Mouse (Mus musculus): ENCODE measurements around the gene RPS10-NUDT3.
A peak's percentile ranks its signal among the peaks of the same experiment; 100 is the strongest.
"Not testable (repeated sequence)": the region's sequence is repeated elsewhere in the genome, so short reads cannot be mapped to it uniquely, and the experiment has no call there.

The RPS10-NUDT3 gene

GRCm38 (mm10) chr17:27642491-27643062 is 7.6 kb upstream of the RPS10-NUDT3 start:
- no peak for DNase-seq (ENCODE audit: low spot score)

GRCm38 (mm10) chr17:27639851-27640250 is 4.8 kb upstream of the RPS10-NUDT3 start:
- DNase-seq (ENCODE audit: low spot score): not testable (repeated sequence)

DNA sequence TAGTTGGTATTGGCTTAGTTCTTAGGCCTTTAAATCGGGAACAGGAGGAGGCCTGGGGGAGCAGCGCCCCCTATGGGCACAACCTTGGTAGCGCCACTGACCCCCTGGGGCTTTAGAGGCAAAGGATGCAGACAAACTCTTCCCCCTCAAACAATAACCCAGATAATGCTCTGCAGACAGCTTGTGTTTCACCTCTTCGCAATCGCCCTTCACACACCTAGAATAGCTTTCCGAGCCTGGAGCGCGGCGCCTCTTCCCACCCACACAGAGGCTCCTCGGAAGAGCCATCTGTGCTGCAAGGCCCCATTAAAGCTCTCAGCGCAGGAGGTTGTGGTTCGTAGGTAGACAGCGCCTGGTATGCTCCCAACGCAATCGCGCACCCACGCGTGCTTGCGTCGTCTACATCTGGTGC is 3.9 kb upstream of the RPS10-NUDT3 start:
- no peak for DNase-seq (ENCODE audit: low spot score)

DNA sequence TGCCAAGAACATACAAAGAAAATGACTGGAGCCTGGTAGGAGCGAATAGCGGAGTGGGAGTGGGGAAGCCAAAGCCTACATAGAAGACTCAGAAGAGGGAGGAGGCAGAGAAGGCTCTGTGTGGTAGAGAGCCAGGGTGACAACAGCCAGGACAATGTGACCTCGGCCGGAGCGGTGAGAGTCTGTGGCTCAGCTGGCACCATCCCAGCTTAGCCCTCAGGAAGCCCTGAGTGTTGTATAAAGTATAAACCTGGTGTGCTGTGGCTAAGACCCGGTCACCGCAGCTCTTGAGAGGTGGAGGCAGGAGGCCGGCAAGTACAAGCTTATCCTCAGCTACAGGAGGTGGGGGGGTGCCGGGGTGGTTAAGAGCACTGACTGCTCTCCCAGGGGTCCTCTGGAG is 2.3 kb upstream of the RPS10-NUDT3 start:
- DNase-seq (ENCODE audit: low spot score): no peak

GRCm38 (mm10) chr17:27636132-27637020 is 1.4 kb upstream of the RPS10-NUDT3 start, which contains the start of gene Rps10:
Gene Rps10 (minus strand): TSS chr17:27636669.
- DNase-seq (ENCODE audit: low spot score): peak; percentile 61

DNA sequence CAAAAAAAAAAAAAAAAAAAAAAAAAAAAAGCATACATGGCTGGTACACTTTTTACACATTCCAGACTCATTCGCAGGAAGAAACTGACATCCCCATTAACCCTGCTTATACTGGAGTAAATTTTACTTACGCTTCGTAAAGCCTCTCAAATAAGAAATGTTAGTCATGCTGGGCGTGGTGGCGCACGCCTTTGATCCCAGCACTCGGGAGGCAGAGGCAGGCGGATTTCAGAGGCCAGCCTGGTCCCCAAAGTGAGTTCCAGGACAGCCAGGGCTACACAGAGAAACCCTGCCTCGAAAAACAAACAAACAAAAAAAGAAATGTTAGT is 517 bp upstream of the RPS10-NUDT3 start:
- not testable (repeated sequence) for DNase-seq (ENCODE audit: low spot score)

DNA sequence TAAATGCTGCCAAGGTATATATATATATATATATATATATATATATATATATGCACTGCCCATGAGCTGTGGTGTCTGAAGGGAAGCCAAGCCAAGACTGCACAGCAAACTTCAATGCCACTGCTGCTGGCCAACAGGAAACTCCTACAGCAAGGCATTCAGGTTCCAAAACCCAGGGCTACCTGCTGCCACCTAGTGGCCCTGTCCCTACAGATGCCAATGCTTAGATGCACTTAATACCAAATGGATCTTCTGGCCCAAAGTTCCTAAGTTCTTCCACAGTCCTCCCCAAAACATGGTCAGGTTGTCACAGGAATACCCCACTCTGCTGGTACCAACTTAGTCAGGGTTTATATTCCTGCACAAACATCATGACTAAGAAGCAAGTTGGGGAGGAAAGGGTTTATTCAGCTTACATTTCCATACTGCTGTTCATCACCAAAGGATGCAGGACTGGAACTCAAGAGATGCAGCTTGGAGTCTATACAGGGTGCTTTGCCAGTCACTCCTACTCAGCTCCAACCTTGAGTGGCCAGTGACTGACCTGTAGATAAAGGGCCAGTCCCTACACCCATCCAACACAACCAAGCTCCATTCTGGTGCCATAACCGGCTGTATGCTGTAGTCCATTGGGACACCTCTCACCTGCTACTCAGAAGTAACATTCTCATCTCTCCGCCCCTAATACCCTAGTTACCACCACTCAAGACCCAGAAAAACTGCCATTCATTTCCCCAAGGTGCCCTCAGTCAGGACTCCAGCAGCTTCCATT is 5.6 kb downstream of the RPS10-NUDT3 start:
- DNase-seq (ENCODE audit: low spot score): peak; percentile 92

DNA sequence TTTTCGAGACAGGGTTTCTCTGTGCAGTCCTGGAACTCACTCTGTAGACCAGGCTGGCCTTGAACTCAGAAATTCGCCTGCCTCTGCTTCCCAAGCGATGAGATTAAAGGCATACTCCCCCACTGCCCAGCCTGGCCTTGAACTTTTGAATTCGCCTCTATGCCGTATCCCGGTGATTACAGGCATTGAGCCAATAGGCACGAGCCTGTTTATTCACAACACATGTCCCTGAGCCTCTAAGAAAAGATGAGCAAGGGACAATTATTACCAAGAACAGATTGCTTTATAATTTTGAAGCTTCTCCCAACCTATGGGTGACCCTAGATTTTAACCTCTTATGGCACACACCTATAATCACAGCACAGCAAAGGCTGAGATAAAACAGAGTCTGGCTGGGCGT is 6.6 kb downstream of the RPS10-NUDT3 start:
- DNase-seq (ENCODE audit: low spot score): no peak

DNA sequence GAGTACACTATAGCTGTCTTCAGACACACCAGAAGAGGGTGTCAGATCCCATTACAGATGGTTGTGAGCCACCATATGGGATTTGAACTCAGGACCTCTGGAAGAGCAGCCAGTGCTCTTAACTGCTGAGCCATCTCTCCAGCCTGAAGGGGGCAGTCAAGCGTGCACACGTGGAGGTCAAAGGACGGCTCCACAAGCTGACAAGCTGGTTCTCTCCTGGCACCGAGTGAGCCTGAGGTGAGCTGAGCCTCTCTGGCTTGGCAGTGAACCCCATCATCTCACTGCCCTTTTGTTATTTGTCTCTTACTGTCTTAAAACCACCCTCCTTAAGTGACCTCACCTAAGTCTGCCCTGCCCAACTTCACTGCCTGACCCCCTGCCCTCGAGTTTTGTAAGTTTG is 7.6 kb downstream of the RPS10-NUDT3 start:
- DNase-seq (ENCODE audit: low spot score): no peak

- DNase-seq (ENCODE audit: low spot score): no peak
These were observed 8.3 kb downstream of the RPS10-NUDT3 start for GRCm38 (mm10) chr17:27626681-27627080.

GRCm38 (mm10) chr17:27625455-27626251 is 9.4 kb downstream of the RPS10-NUDT3 start:
- DNase-seq (ENCODE audit: low spot score): no peak

GRCm38 (mm10) chr17:27623360-27624326 is 11.4 kb downstream of the RPS10-NUDT3 start, which contains the start of gene Nudt3:
Gene Nudt3 (minus strand): TSS chr17:27623495.
- DNase-seq (ENCODE audit: low spot score): peak; percentile 92

DNA sequence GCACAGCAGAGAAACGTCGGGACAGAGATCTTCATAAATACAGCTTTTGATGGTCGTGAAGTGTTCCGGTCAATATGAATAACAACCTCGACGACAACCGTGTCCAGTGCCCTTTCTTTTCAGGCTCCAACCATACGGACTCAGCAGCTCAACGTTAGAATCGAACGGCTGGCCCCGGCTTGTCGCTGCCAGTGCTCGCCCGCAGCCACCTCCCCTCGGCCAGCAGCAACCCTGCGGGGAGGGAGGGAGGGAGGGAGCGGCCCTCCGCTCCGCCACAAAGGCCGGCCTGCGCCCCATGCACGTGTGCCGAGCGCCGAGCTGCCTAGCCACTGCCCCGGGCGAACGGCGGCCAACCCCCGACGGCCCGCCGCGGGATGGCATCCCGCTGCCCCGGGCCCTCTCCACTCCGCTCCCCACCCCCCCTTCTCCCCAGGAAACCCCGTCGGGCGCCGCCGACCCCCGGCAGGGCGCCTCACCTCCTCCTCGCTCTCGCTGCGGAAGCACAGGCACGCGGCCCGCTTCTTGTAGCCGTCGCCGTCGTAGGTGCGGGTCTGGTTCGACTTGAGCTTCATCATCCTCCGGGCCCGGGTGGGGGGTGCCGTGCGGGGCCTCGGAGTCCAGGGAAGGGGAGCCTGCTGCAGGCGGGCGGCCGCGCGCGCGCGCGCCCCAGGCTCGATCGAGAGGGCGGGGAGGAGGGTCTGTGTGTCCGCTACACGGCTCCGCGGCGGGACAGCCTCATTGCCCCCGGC is 12.2 kb downstream of the RPS10-NUDT3 start:
- DNase-seq (ENCODE audit: low spot score): peak; percentile 67

- DNase-seq (ENCODE audit: low spot score): no peak
These were observed 13.1 kb downstream of the RPS10-NUDT3 start for GRCm38 (mm10) chr17:27621705-27622531.

GRCm38 (mm10) chr17:27621161-27621560 is 13.9 kb downstream of the RPS10-NUDT3 start:
- no peak for DNase-seq (ENCODE audit: low spot score)

DNA sequence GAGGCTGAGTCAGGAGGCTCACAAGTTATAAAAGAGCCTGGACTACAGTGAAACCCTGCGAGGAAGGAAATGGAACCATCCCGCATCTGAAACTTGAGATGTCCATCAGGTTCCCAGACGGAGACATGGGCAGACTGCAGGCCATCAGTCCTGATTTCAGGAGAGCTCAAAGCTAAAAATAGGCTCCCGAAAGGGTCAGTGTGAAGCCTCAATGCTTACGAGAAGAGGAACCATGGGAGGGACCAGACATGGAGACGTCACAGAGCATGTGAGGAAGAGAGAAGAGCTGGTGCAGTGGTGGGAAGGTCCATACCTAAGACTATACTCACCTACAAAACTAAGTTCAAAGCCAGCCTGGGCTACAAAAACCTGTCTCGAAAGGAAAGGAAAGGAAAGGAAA is 19.6 kb downstream of the RPS10-NUDT3 start:
- no peak for DNase-seq (ENCODE audit: low spot score)

- DNase-seq (ENCODE audit: low spot score): no peak
These were observed 22.0 kb downstream of the RPS10-NUDT3 start for GRCm38 (mm10) chr17:27613016-27613415.

DNA sequence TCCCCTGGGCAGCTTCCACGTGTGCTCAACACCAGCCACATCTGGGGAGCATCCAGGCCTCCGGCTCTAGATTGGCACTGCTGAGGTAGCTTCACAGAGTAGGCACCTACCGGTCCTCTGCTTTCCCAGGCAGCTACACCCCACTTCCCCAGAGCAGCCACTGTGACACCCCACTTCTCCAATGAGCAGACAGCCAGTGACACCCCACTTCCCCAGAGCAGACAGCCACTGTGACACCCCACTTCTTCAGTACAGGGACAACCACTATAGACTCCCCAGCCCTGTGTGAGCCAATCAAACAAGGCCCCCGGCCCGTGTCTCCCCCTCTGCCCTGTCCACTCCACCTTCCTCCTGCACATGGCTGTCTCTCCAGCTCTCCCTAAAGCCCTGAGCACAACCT is 23.0 kb downstream of the RPS10-NUDT3 start:
- no peak for DNase-seq (ENCODE audit: low spot score)

- no peak for DNase-seq (ENCODE audit: low spot score)
These were observed 23.5 kb downstream of the RPS10-NUDT3 start for GRCm38 (mm10) chr17:27611519-27611884.
